Mouse (Mus musculus) heart, postnatal 0 days (tissue): ENCODE results near the gene Etv5.

Experiments used
- CTCF ChIP-seq: IDR thresholded peaks from 2 replicates; pipeline ENCODE4 v1.5.1; 2016; ENCODE audit warnings: antibody characterized with exemption, control low read depth, low read depth
- EP300 ChIP-seq: IDR thresholded peaks from 2 replicates; pipeline ENCODE4 v1.6.1; 2016; ENCODE audit warnings: antibody characterized with exemption, low read depth

DNA sequence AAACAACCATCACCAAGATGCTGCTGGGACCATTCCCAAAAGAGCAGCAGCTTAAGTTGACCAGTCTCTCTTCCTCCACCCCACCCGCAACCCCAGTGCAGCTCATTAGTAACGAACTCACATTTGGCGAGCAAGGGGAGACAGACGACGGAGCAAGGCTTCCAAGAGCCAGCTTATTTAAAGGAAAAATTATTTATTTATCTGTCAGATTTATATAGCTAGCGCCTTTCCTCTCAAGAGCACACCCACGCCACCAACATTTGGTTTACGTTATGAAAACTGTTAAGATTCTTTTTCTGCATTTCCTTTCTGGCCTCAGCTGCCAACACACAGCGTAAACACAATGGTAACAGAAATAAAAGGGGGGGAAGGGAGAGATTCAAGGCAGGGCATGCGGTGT, 34.0 kb downstream of the Etv5 start:
- no peak for TF ChIP-seq EP300
- no peak for TF ChIP-seq CTCF
